Comparison of ENCODE assay signal across 10 mouse cellular contexts in the genomic region with DNA sequence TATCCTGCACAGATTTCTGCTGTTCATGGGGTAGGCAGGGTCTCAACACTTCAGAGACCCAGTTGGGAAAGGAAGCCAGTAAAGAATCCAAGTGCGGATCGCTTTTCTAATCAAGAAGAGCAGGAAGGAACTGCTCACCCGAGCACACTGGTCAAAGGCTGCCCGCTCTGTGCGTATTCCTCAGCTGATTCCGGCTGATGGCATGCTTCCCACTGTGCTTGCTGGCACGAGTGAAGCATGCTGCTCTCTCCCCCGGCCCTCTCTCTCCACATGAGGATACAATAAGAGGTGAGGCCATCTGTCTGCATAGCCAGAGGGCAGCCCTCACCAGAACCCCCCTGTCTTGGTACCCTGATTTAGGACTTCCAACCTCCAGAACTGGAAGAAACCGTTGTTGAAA. TPM values are rescaled to one million over a fixed set of nuclear protein-coding genes. Genes with fewer than 3 reads are reported as not detected.
DNase-seq lines count a peak whose midpoint lies in the region; ATAC-seq lines count a peak whose summit lies in the region.
"Had no signal": no experiment of that assay in that cellular context is flagged by ENCODE, and none has a peak within 500 bp of the region (broad histone marks: within the 10 kb centered on the region; RNA-seq: fewer than 3 reads in every experiment).

No protein-coding gene starts in this region.

- H3K9ac ChIP-seq in neural tube, embryonic 11.5 days (ENCODE audit: low read length) = no peak overlapping the region
- H3K9ac ChIP-seq in hindbrain, embryonic 12.5 days = no peak overlapping the region
- H3K9ac ChIP-seq in neural tube, embryonic 14.5 days (replicated peaks; ENCODE audit: low read depth, low read length) = no peak overlapping the region; the same call in 1 of the 2 replicates

- DNase-seq in gastrocnemius, postnatal 14 days = peak; percentile 39
- no peak for DNase-seq in gastrocnemius, adult 8-10 months (ENCODE audit: low spot score in 2 of 2)
- no peak for DNase-seq in neural tube, embryonic 11.5 days (ENCODE audit: low spot score)
- DNase-seq in neural tube, embryonic 10.5 days (ENCODE audit: extremely low spot score, low spot score) = no peak
- no peak for DNase-seq in embryo, embryonic 10.5 days (ENCODE audit: low spot score)
- DNase-seq in right cerebral cortex, postnatal 25 days = no peak
- DNase-seq: heart, postnatal 36 days; thymus, postnatal 14 days had no signal

- peak; percentile 35; the same call in 1 of the 2 replicates for ATAC-seq in neural tube, embryonic 11.5 days (ENCODE audit: insufficient read depth, low FRiP score, low TSS enrichment)
- ATAC-seq in hindbrain, embryonic 12.5 days (ENCODE audit: low FRiP score) = peak; percentile 12; the same call in 1 of the 2 replicates
- peak; percentile 55; the same call in 1 of the 2 replicates for ATAC-seq in neural tube, embryonic 14.5 days (ENCODE audit: low read depth)

- H3K9me3 ChIP-seq in neural tube, embryonic 11.5 days (ENCODE audit: control insufficient read depth, low read length) = no peaks in the 10 kb centered on the region
- no peaks in the 10 kb centered on the region for H3K9me3 ChIP-seq in hindbrain, embryonic 12.5 days (replicated peaks)
- H3K9me3 ChIP-seq in neural tube, embryonic 14.5 days (ENCODE audit: control insufficient read depth, low read length) = no peaks in the 10 kb centered on the region

- H3K36me3 ChIP-seq in neural tube, embryonic 11.5 days (ENCODE audit: control insufficient read depth, insufficient read depth, low read length) = no peaks in the 10 kb centered on the region
- H3K36me3 ChIP-seq in hindbrain, embryonic 12.5 days = 0 out of 2 replicates have a peak, but pooled peaks cover 4% of the 10 kb centered on the region
- H3K36me3 ChIP-seq in neural tube, embryonic 14.5 days (ENCODE audit: control insufficient read depth, insufficient read depth, low read length) = no peaks in the 10 kb centered on the region

- intact Hi-C loops in gastrocnemius, postnatal 14 days (cut with DNase I; ENCODE audit: low total_unique reads) = no loop called here

- peaks cover 18% of the 10 kb centered on the region for H3K4me1 ChIP-seq in neural tube, embryonic 11.5 days (ENCODE audit: control insufficient read depth, insufficient read depth, low read length)
- peaks cover 66% of the 10 kb centered on the region for H3K4me1 ChIP-seq in hindbrain, embryonic 12.5 days
- peaks cover 70% of the 10 kb centered on the region for H3K4me1 ChIP-seq in neural tube, embryonic 14.5 days (ENCODE audit: control insufficient read depth, insufficient read depth, low read length)

- H3K27me3 ChIP-seq in neural tube, embryonic 11.5 days (ENCODE audit: control insufficient read depth, insufficient read depth, low read length) = no peaks in the 10 kb centered on the region
- no peaks in the 10 kb centered on the region for H3K27me3 ChIP-seq in hindbrain, embryonic 12.5 days
- H3K27me3 ChIP-seq in neural tube, embryonic 14.5 days (ENCODE audit: control insufficient read depth, insufficient read depth, low read length) = no peaks in the 10 kb centered on the region

- WGBS in neural tube, embryonic 11.5 days = 58% methylated on average over 9 of the region's 9 CpGs
- 52% methylated on average over 9 of the region's 9 CpGs for WGBS in hindbrain, embryonic 12.5 days
- 27% methylated on average over 9 of the region's 9 CpGs for WGBS in neural tube, embryonic 14.5 days

- no peak overlapping the region for H3K4me2 ChIP-seq in neural tube, embryonic 11.5 days (ENCODE audit: low read depth)
- H3K4me2 ChIP-seq in hindbrain, embryonic 12.5 days (replicated peaks) = peak overlapping the region; percentile 32
- peak overlapping the region; percentile 77 for H3K4me2 ChIP-seq in neural tube, embryonic 14.5 days (ENCODE audit: low read depth, low read length)

- no peak overlapping the region for H3K27ac ChIP-seq in neural tube, embryonic 11.5 days (ENCODE audit: low read depth, low read length)
- 0 out of 2 replicates have a peak overlapping the region, but pooled peaks have one; percentile 30 for H3K27ac ChIP-seq in hindbrain, embryonic 12.5 days
- H3K27ac ChIP-seq in neural tube, embryonic 14.5 days (ENCODE audit: low read depth, low read length) = peak overlapping the region; percentile 58

- no peak overlapping the region for H3K4me3 ChIP-seq in neural tube, embryonic 11.5 days (ENCODE audit: low read depth, low read length)
- H3K4me3 ChIP-seq in hindbrain, embryonic 12.5 days = no peak overlapping the region
- peak overlapping the region; percentile 11 for H3K4me3 ChIP-seq in neural tube, embryonic 14.5 days (ENCODE audit: low read depth, low read length)

RNA-seq across cellular contexts. Expression of a gene that starts 41.3 kb away (rescaled TPM):
- not detected for total RNA-seq in gastrocnemius, postnatal 14 days (2021)
- total RNA-seq in gastrocnemius, adult 8-10 months (2022) = not detected
- polyA plus RNA-seq in neural tube, embryonic 11.5 days (2014; fragmentation: Nextera tagmentation; extraction: Ambion mirVana) = 0.76 and 0.95 TPM in 2 replicates
- 1.4 and 2.4 TPM in 2 replicates for polyA plus RNA-seq in hindbrain, embryonic 12.5 days (2016; fragmentation: Nextera tagmentation; extraction: Ambion mirVana)
- 3.6 and 4.6 TPM in 2 replicates for polyA plus RNA-seq in neural tube, embryonic 14.5 days (2014; fragmentation: Nextera tagmentation; extraction: Ambion mirVana)
- total RNA-seq: heart, postnatal 36 days had no signal

RNA-seq across cellular contexts. Expression of a gene that starts 59.7 kb away (rescaled TPM):
- 1 to 10 TPM; 3.8 to 5.7 TPM for total RNA-seq in gastrocnemius, postnatal 14 days (2021)
- total RNA-seq in gastrocnemius, adult 8-10 months (2022) = 1 to 10 TPM in 3 of 4 experiments, under 1 TPM in 1; 0.77 to 1.9 (median 1.3) TPM
- polyA plus RNA-seq in neural tube, embryonic 11.5 days (2014; fragmentation: Nextera tagmentation; extraction: Ambion mirVana) = 8.2 and 9.1 TPM in 2 replicates
- polyA plus RNA-seq in hindbrain, embryonic 12.5 days (2016; fragmentation: Nextera tagmentation; extraction: Ambion mirVana) = 8.0 and 8.1 TPM in 2 replicates
- 0.95 and 1.2 TPM in 2 replicates for polyA plus RNA-seq in neural tube, embryonic 14.5 days (2014; fragmentation: Nextera tagmentation; extraction: Ambion mirVana)
